Mouse (Mus musculus): ENCODE results near the gene Man2b2.

GRCm38 (mm10) chr5:36778901-36779300 lies 51.6 kb downstream of the Man2b2 start:
- TF ChIP-seq CTCF (IDR thresholded peaks at IDR 0.05; ENCODE audit: borderline replicate concordance, insufficient read depth, low read depth, low read length) (no peak), POLR2A (IDR thresholded peaks at IDR 0.05; ENCODE audit: borderline replicate concordance, insufficient read depth, low read length) (no peak)
